Mouse (Mus musculus): Measurements from ENCODE around the gene Tjp2.
A peak's percentile ranks its signal among the peaks of the same experiment; 100 is the strongest.

The Tjp2 gene

GRCm38 (mm10) chr19:24180415-24180814, 44.4 kb downstream of the Tjp2 start:
- no peak for DNase-seq (ENCODE audit: low read depth)

GRCm38 (mm10) chr19:24178086-24178485, 46.7 kb downstream of the Tjp2 start:
- no peak for DNase-seq (ENCODE audit: low read depth)

- no peak for DNase-seq (ENCODE audit: low read depth)
Measured at GRCm38 (mm10) chr19:24176692-24177091, 48.1 kb downstream of the Tjp2 start.

DNA sequence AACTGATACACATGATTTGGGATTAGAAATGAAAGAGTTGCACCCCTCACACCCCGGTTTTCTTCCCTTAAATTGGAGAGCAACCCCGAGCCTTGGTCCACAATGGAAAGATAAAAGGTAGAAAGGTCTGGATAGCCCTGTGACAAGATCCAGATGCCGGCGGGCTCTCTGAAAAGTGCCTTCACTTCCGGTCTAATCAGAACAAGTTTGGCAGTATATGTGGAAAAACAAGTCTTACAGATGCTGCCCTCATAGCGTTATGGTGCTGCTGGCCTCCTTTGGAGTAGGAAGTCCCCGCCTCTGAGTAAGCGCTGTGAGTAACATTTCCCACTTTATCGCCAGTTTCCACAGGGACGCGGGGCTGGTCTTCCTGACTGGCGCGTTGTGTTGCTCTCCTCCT, 49.9 kb downstream of the Tjp2 start:
- DNase-seq (ENCODE audit: low read depth), result no peak

GRCm38 (mm10) chr19:24173608-24174523, 51.0 kb downstream of the Tjp2 start:
- peak; percentile 82 for DNase-seq (ENCODE audit: low read depth)

DNA sequence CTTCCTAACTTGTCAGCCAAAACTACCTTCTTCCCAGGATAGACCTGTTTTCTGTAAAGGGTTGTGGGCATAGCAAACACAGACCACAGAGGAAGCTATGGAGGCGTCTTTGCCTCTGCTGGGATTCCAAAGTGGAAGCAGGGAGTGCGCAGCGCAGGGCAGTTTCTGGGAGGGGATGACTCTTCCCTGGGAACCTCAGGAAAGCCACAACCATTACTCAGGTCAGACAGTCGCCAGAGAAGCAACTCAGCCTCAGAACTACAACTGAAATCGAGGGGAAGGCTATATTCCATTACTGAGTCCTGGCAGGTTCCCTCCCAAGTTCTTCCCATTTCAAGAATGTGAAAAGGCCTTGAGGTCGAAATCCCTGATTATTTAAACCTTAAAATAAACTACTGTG, 51.8 kb downstream of the Tjp2 start:
- DNase-seq (ENCODE audit: low read depth), result no peak

DNA sequence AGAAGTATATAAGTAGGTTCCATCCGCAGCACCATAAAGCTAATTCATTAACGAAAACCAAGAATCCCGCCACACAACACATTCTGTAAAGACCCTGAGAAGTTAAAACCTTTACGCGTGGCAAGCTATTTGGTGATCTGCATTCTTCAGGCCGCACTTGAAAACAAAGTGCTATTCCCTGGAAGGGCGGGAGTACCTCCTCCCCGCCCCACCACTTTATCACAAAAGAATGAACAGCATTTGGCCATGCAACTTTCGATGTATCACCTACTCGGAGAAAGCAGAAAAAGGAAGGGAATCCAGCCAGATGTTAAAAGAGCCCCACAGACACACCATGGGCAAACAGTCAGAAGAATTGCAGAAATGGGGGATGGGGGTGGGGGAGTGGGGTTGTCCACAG, 56.3 kb downstream of the Tjp2 start:
- no peak for DNase-seq (ENCODE audit: low read depth)

GRCm38 (mm10) chr19:24166516-24167091, 58.2 kb downstream of the Tjp2 start:
- peak; percentile 81 for DNase-seq (ENCODE audit: low read depth)

DNA sequence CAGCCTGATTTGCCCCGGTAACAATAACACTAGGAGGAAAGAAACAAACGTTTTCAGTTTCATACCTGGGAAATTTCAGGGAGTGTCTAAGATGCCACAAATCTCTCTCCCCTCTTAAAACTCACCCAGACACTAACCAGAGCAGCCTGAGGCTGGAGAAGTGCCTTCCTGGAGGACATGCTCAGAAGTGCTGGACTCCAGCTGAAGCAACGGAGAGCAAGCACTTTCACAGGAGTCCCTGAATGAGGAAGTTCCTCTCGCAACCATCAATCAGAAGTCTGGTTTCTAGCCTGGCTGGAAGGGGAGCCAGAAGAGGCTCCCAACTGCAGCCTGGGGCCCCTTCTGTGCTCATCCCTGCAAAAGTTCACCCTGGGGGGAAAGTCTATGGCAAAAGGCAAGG, 60.9 kb downstream of the Tjp2 start:
- no peak for DNase-seq (ENCODE audit: low read depth)

DNA sequence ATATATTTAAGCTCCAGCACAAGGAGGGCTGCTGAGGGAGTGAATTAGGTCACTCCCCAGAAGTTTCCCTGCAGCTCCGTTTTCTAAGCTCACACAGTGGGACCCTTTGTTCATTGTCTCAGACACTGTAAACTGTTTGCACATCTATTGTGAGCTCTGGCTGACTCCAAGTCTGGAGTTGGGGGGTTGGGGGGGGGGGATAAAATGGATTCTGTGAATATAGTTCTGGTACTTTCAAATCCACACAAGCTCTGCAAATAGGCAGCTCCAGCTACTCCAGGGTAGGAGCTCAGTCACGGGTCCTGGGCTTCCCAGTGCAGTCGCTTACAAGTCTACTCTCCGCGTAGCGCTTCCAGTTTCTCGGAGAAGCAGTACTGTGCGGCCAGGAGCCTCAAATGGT, 64.4 kb downstream of the Tjp2 start:
- no peak for DNase-seq (ENCODE audit: low read depth)

GRCm38 (mm10) chr19:24159751-24160150, 65.1 kb downstream of the Tjp2 start:
- no peak for DNase-seq (ENCODE audit: low read depth)

- no peak for DNase-seq (ENCODE audit: low read depth)
Measured at GRCm38 (mm10) chr19:24159334-24159733, 65.5 kb downstream of the Tjp2 start.

- DNase-seq (ENCODE audit: low read depth), result no peak
Measured at GRCm38 (mm10) chr19:24156067-24156455, 68.8 kb downstream of the Tjp2 start.

DNA sequence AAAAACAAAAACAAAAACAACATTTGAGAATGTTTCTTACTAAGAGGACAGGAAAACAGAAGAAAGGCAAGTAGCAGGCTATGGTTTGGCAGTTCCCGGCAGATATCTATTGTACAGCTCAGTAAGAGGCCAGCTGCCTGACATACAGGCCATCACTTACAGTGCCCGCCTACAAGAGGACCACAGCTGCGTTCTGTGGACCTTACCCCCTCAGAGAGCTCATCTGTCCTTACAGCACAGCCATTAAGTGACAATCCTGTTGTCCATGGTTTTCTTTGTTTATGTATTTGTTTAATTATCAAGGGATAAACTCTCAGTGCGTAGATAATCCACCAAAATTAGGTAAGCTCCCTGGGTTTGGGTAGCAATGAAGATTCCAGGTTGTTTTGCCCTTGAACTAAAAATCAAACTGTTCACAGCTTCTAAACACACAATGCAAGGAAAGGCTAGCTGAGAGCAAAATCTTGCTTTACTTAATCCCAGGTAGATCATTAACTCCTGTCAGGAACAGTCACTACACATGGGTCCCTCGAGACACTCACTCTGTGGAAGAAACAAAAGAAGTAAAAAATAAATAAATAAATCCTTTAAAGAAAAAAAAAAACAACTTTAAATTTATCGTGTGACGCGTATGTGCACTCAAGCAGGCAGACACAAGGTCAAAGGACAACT, 69.3 kb downstream of the Tjp2 start:
- DNase-seq (ENCODE audit: low read depth), result no peak

- DNase-seq (ENCODE audit: low read depth), result no peak
Measured at GRCm38 (mm10) chr19:24153266-24154023, 71.4 kb downstream of the Tjp2 start.

DNA sequence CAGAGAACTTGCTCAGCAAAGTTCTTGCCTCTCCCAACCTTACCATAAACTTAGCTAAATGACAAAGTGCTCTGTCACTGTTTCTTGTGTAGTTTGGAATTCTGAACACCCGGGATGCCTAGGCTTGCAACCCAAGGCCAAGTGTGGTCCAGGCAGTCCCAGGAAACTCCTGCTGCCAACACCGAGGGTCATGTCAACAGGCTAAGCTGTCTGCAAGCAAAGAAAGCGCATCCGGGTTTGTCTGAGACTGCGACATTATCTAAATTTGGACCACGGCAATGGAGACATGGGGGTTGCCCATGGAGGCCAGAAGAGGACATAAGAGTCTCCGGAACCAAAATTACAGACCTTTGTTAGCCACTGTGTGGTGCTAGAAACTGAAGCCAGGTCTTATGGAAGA, 80.8 kb downstream of the Tjp2 start:
- DNase-seq (ENCODE audit: low read depth), result no peak

GRCm38 (mm10) chr19:24142621-24143061, 82.2 kb downstream of the Tjp2 start:
- no peak for DNase-seq (ENCODE audit: low read depth)

GRCm38 (mm10) chr19:24140298-24140697, 84.5 kb downstream of the Tjp2 start:
- DNase-seq (ENCODE audit: low read depth), result no peak

DNA sequence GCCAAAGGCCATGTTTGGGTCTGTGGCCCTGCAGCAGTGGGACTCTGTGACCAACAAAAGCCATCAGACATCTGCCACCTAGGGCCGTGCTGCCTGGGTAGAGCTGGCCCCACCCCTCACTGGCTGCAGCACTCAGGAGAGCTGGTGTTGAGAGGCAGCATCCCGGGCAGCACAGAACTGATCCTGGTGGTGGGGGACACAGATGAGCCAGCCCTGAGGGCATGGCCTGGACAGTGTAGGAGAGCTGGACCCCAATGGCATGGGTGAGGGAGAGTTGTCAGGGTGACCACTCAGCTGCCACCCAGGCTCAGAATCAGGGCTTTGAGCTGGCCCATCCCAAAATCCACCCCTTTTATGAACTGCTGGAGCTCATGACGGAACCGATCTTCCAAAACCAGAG, 87.4 kb downstream of the Tjp2 start:
- no peak for DNase-seq (ENCODE audit: low read depth)

- no peak for DNase-seq (ENCODE audit: low read depth)
Measured at GRCm38 (mm10) chr19:24134991-24135390, 89.8 kb downstream of the Tjp2 start.

DNA sequence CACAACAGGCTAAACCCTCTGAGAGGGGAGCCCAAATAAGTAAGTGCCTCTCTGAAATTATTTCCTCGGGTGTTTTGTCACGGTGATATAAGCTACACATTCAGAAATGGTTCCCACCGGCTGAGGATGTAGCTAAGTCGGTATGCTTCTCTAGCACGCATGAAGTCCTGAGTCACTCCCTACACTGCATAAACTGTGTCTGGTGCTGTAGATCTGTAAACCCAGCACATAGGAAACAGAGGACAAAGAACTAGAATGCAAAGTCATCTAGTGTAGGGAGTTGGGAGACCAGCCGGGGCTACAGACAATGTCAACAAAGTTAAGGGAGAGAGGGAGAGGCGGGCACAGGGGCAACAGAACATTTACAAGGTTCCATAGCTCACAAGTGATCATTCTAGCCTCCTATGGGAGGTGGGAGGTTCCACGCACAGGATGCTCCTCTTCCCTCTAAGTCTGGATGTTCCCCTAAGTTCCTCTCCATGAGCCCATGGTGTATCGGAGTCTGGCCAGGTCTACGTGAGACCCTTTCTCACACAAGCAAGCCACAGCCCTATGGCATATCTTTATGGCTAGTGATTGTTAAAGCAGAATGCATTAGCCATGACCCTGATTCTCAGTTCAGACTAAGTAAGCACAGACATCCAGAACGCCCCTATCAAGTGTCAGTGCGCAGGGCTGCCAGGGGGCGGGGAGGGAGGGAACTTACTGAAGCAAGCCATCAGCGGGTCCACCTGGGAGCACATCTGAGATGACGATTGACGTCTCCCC, 90.5 kb downstream of the Tjp2 start:
- no peak for DNase-seq (ENCODE audit: low read depth)
